Mouse (Mus musculus) lung, postnatal 0 days (tissue): Measurements from ENCODE around the gene Stap2. TPM values are rescaled to one million over a fixed set of nuclear protein-coding genes. Genes with fewer than 3 reads are reported as not detected.

Experiments
- ATAC-seq: fragments of 200-750 bp; cut with Nextera tagmentation; 2 replicates; pipeline ENCODE4 v1.8.0; 2017; ENCODE audit warnings: moderate library complexity
- DNase-seq: peaks from one replicate; pipeline ENCODE4 v3.0.0-alpha.2; 2016; ENCODE audit warnings: low spot score
- H3K27ac ChIP-seq: fragments of 300-500 bp; sonication (generic); 2 replicates; pipeline ENCODE4 v1.5.1; 2014; ENCODE audit warnings: antibody characterized with exemption, mild to moderate bottlenecking, low read length, mixed read lengths
- H3K27me3 ChIP-seq: fragments of 300-500 bp; sonication (generic); replicated peaks from 2 replicates; pipeline ENCODE4 v1.6.1; 2014; ENCODE audit warnings: low read length, mixed read lengths; ENCODE audit not compliant: insufficient read depth
- H3K36me3 ChIP-seq: fragments of 300-500 bp; sonication (generic); 2 replicates; pipeline ENCODE4 v1.6.1; 2014; ENCODE audit warnings: low read length, mixed read lengths; ENCODE audit not compliant: insufficient read depth
- H3K4me1 ChIP-seq: fragments of 300-500 bp; sonication (generic); 2 replicates; pipeline ENCODE4 v1.6.1; 2014; ENCODE audit warnings: antibody characterized with exemption, low read depth, low read length, mixed read lengths; ENCODE audit not compliant: insufficient read depth
- H3K4me2 ChIP-seq: fragments of 300-500 bp; sonication (generic); replicated peaks from 2 replicates; pipeline ENCODE4 v1.6.1; 2014; ENCODE audit warnings: low read depth, mild to moderate bottlenecking, low read length, moderate library complexity, mixed read lengths
- H3K4me3 ChIP-seq: fragments of 300-500 bp; sonication (generic); 2 replicates; pipeline ENCODE4 v1.5.1; 2014; ENCODE audit warnings: low read depth, low read length
- H3K9ac ChIP-seq: fragments of 300-500 bp; sonication (generic); replicated peaks from 2 replicates; pipeline ENCODE4 v1.6.1; 2014; ENCODE audit warnings: low read depth, mild to moderate bottlenecking
- H3K9me3 ChIP-seq: fragments of 300-500 bp; sonication (generic); 2 replicates; pipeline ENCODE4 v1.6.1; 2016; ENCODE audit warnings: low read length, mixed read lengths
- CTCF ChIP-seq: IDR thresholded peaks from 2 replicates; pipeline ENCODE4 v1.5.1; 2016; ENCODE audit warnings: antibody characterized with exemption, mild to moderate bottlenecking
- EP300 ChIP-seq: IDR thresholded peaks from 2 replicates; pipeline ENCODE4 v1.6.1; 2016; ENCODE audit warnings: antibody characterized with exemption, mild to moderate bottlenecking, control low read depth
- WGBS: fragments of 180-500 bp; shearing (Covaris S2); extraction: QIAGEN DNeasy Blood & Tissue Kit; methylation state at CpG from one replicate; pipeline ENCODE4 v1.1.7; 2014; 5-methylcytosine and 5-hydroxymethylcytosine counted together
- polyA plus RNA-seq: library from polyadenylated mRNA; unstranded; fragments of >200 nt; fragmentation: Nextera tagmentation; extraction: Ambion mirVana; gene quantifications from 2 replicates; pipeline ENCODE4 v1.2.1, GENCODE M21; 2015

The Stap2 gene
- polyA plus RNA-seq, 1 experiment from 2014 or later = 49.1 TPM

DNA sequence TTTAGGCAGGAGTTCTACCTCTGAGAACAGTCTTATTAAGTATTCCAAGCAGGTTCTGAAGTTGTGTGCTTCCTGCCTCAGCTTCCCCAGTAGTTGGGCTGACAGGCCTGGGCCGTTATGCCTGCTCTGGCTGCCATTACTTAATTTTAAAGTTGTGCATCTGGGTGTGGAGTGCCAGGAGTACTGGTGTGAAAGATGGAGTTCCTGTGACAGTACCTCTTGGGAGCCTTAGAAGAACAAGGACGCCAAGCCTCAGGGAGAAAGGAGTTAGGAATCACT, 4.5 kb upstream of the Stap2 start:
- no peaks in the 10 kb centered on the region for H3K27me3 ChIP-seq
- ATAC-seq (no peak), DNase-seq (no peak)
- no peak overlapping the region for H3K9ac ChIP-seq
- H3K4me2 ChIP-seq = peak overlapping the region; percentile 99
- no peak for TF ChIP-seq CTCF
- no peak for TF ChIP-seq EP300
- peaks cover 18% of the 10 kb centered on the region; the same call in 1 of the 2 replicates for H3K4me1 ChIP-seq
- H3K4me3 ChIP-seq = peak overlapping the region; percentile 92; the same call in 1 of the 2 replicates
- H3K27ac ChIP-seq = no peak overlapping the region
- H3K9me3 ChIP-seq = no peaks in the 10 kb centered on the region
- 28% methylated on average over 2 of the region's 2 CpGs for WGBS
- H3K36me3 ChIP-seq = 0 out of 2 replicates have a peak, but pooled peaks cover 2% of the 10 kb centered on the region

- Histone ChIP-seq H3K9ac (peak overlapping the region; percentile 46; the same call in 1 of the 2 replicates), H3K4me1 (peaks cover 18% of the 10 kb centered on the region; the same call in 1 of the 2 replicates), H3K4me3 (peak overlapping the region; percentile 92), H3K9me3 (no peaks in the 10 kb centered on the region), H3K36me3 (no peaks in the 10 kb centered on the region), H3K27me3 (no peaks in the 10 kb centered on the region), H3K4me2 (peak overlapping the region; percentile 99), H3K27ac (peak overlapping the region; percentile 81)
- peak; percentile 96 for DNase-seq
- WGBS = 1% methylated on average over 61 of the region's 62 CpGs
- ATAC-seq = peak; percentile 92
- TF ChIP-seq CTCF (peak; percentile 71), EP300 (no peak)
Observed at GRCm38 (mm10) chr17:56009088-56009961, 3.9 kb upstream of the Stap2 start.

- ATAC-seq (peak; percentile 93), DNase-seq (peak; percentile 97)
- Histone ChIP-seq H3K9me3 (no peaks in the 10 kb centered on the region), H3K27ac (peak overlapping the region; percentile 81), H3K27me3 (no peaks in the 10 kb centered on the region), H3K4me1 (peaks cover 18% of the 10 kb centered on the region; the same call in 1 of the 2 replicates), H3K4me3 (peak overlapping the region; percentile 92), H3K36me3 (no peaks in the 10 kb centered on the region), H3K9ac (peak overlapping the region; percentile 46), H3K4me2 (peak overlapping the region; percentile 99)
- WGBS = under 1% methylated on average over 21 of the region's 21 CpGs
- no peak for TF ChIP-seq EP300
- TF ChIP-seq CTCF = no peak
Observed at GRCm38 (mm10) chr17:56008356-56009087, 3.1 kb upstream of the Stap2 start.

- ATAC-seq (peak; percentile 5), DNase-seq (peak; percentile 30)
- Histone ChIP-seq H3K4me3 (no peak overlapping the region), H3K27me3 (no peaks in the 10 kb centered on the region), H3K9ac (no peak overlapping the region), H3K27ac (peak overlapping the region; percentile 66), H3K4me2 (0 out of 2 replicates have a peak overlapping the region, but pooled peaks have one; percentile 99), H3K9me3 (no peaks in the 10 kb centered on the region), H3K4me1 (peaks cover 18% of the 10 kb centered on the region; the same call in 1 of the 2 replicates), H3K36me3 (no peaks in the 10 kb centered on the region)
- no peak for TF ChIP-seq CTCF
- TF ChIP-seq EP300 = no peak
- WGBS = 15% methylated on average over 13 of the region's 14 CpGs
Observed at GRCm38 (mm10) chr17:56007444-56008355, 2.3 kb upstream of the Stap2 start.

DNA sequence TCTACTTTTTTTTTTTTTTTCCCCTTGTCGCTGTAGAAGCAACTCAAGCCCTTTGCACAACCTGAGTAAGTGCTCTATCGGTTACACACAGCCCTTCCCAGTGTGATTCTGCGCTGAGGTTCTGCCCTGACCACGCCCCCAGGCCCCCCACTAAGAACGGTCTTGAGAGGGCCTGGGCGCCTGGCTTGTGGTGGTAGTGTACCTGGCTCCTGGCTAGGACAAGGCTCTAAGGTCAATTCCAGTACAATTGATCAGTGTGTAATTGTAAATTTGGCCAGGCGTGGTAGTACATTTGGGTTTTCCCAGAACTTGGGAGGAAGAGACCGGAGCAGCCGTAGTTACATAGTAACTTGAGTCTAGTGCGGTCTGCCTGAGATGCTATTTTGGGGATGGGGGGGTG, 1.6 kb upstream of the Stap2 start:
- Histone ChIP-seq H3K27ac (no peak overlapping the region), H3K4me1 (peaks cover 18% of the 10 kb centered on the region; the same call in 1 of the 2 replicates), H3K9ac (no peak overlapping the region), H3K4me2 (no peak overlapping the region), H3K9me3 (no peaks in the 10 kb centered on the region), H3K36me3 (no peaks in the 10 kb centered on the region), H3K4me3 (no peak overlapping the region), H3K27me3 (no peaks in the 10 kb centered on the region)
- no peak for DNase-seq
- TF ChIP-seq CTCF = no peak
- ATAC-seq = no peak
- WGBS = 47% methylated on average over 10 of the region's 10 CpGs
